Mouse (Mus musculus): ENCODE measurements around the gene Chfr. TPM values are rescaled to one million over a fixed set of nuclear protein-coding genes. Genes with fewer than 3 reads are reported as not detected.

Gene Chfr
- polyA plus RNA-seq, 1 experiment, result 100 TPM

DNA sequence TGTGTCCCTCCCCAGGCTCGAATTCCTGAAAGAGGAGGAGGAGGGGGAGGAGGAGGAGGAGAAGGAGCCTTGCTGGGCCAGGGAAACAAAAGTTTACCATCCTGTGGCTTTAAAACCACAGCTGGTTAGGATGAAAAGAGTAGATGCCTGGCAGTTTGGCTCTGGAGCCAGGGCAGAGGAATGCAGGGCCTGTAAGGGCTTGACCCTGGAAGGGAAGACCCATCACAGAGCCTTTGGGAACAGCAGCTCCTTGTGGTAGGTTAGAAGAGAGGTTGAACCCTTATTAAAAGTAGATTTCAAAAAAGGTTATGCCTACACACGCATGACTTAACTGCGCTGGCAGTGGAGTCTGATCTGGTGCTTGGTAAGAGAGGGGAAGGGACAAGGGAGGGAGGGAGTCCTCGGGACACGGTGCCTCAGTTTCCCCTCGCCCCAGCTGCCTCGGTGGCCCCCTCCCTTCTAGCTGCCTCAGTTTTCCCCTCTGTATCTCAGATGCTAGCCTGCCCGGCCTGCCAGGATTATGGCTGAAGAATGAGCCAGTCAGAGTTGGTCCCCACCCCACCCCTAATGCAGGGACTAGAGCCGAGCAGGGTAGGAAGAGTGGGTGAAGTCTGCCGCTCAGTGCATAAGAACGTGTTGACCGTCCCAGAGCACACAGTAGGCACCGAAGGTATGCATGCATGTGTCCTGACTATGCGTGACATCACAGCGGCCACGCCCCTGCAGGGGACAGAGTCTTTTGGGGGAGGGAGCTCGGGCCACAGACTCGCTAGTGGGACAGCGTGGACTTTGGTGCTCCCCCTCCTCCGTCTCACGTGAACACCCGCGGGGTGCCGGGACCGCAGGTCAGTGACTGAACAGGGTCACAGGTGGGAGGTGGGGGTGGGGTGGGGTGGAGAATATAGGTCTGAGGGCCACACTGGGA lies 35.7 kb upstream of the Chfr start, which contains the start of gene Plcxd1:
Gene Plcxd1 (plus strand): TSS at position 314 of the 925 bp plus-strand sequence.
- Histone ChIP-seq H3K4me3 (replicated peaks; ENCODE audit: insufficient read depth, low read depth, low read length) (no peak within 1 kb of the TSS), H3K27ac (ENCODE audit: insufficient read depth, low read length) (no peak within 1 kb of the TSS), H3K27me3 (ENCODE audit: control insufficient read depth, insufficient read depth, low read length) (no peaks in the 10 kb centered on the region), H3K4me1 (ENCODE audit: control insufficient read depth, insufficient read depth, low read length) (peaks cover 9% of the 10 kb centered on the region)
- WGBS, result 13% methylated on average over 25 of the region's 25 CpGs
- TF ChIP-seq POLR2A (IDR thresholded peaks at IDR 0.05; ENCODE audit: borderline replicate concordance, insufficient read depth, low read length) (no peak), CTCF (IDR thresholded peaks at IDR 0.05; ENCODE audit: borderline replicate concordance, insufficient read depth, low read depth, low read length) (no peak)
- DNase-seq, result peak in 1 of 2 experiments; percentile 27

DNA sequence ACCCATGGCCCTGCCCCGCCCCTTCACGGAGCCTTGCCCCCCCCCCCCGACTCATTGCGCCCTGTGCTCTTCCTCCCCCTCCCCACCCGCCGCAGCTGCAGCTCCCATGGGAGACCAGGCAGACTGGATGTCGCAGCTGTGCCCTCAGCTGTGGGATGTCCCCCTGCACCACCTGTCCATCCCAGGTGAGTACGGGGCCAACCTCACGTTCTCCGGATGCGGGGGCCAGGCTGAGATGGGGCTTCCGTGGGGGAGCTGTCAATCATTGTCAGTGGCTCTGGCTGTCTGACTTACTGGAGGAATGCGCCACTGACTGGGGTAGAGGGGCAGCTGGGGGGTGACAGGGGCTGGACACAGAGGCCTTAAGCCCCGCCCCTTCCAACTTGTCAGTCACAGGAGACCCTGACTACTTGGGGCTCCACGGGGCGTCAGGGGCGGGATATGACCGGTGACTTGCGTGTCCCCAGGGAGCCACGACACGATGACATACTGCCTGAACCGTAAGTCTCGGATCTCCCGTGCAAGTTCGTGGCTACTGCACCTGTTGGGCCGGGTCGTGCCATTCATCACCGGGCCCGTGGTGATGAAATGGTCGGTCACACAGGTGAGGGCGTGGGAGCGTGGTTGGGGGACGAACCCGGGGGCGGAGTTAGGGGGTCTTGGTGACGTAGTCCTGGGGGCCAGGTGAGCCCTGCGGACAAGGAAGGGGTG lies 34.6 kb upstream of the Chfr start:
- peaks cover 9% of the 10 kb centered on the region for H3K4me1 ChIP-seq (ENCODE audit: control insufficient read depth, insufficient read depth, low read length)
- H3K27me3 ChIP-seq (ENCODE audit: control insufficient read depth, insufficient read depth, low read length), result no peaks in the 10 kb centered on the region
- peak; percentile 40 to 45 for DNase-seq
- TF ChIP-seq POLR2A (IDR thresholded peaks at IDR 0.05; ENCODE audit: borderline replicate concordance, insufficient read depth, low read length), result no peak
- no peak for TF ChIP-seq CTCF (IDR thresholded peaks at IDR 0.05; ENCODE audit: borderline replicate concordance, insufficient read depth, low read depth, low read length)
- no peak overlapping the region for H3K27ac ChIP-seq (ENCODE audit: insufficient read depth, low read length)
- peak overlapping the region; percentile 51 for H3K4me3 ChIP-seq (replicated peaks; ENCODE audit: insufficient read depth, low read depth, low read length)
- 2% methylated on average over 33 of the region's 37 CpGs for WGBS

DNA sequence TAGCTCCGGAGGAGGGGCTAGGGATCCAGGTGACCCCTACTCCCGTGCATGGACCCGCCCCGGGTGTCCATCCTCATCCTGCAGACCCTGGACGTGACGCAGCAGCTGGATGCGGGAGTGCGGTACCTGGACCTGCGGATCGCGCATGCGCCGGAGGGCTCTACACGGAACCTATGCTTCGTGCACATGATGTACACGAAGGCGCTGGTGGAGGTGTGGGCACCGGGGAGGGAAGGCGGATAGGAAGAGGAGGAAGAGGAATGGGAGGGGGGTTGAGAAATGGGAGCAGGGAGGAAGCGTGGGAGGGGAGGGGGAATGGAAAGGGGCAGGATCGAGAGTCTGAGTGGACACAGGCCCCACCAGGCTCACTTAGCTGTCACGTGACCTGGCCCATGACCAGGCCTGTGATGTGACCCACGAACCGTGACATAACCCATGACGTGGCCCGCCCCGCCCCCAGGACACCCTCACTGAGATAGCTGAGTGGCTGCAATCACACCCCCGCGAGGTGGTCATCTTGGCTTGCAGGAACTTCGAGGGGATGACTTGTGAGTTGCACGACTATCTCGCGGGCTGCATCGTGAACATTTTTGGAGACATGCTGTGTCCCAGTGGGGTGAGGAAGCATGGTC lies 33.8 kb upstream of the Chfr start:
- Histone ChIP-seq H3K27me3 (ENCODE audit: control insufficient read depth, insufficient read depth, low read length) (no peaks in the 10 kb centered on the region), H3K4me1 (ENCODE audit: control insufficient read depth, insufficient read depth, low read length) (peaks cover 16% of the 10 kb centered on the region), H3K4me3 (replicated peaks; ENCODE audit: insufficient read depth, low read depth, low read length) (peak overlapping the region; percentile 51), H3K27ac (ENCODE audit: insufficient read depth, low read length) (no peak overlapping the region)
- peak; percentile 63 to 64 for DNase-seq
- 15% methylated on average over 34 of the region's 34 CpGs for WGBS
- TF ChIP-seq CTCF (IDR thresholded peaks at IDR 0.05; ENCODE audit: borderline replicate concordance, insufficient read depth, low read depth, low read length) (no peak), POLR2A (IDR thresholded peaks at IDR 0.05; ENCODE audit: borderline replicate concordance, insufficient read depth, low read length) (no peak)

DNA sequence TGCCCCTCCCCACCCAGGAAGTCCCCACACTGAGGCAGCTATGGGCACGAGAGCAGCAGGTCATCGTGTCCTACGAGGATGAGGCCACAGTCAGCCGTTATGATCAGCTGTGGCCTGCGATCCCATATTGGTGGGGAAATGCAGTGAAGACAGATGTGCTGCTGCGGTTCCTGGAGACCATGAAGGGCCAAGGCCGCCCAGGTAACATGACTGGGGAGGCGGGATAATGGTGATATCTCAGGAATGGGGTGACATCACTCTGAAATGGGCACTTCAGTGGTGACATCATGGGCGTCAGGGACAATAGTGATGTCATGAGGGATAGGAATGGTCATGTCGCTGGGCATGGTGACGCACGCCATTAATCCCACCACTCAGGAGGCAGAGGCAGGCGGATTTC lies 33.2 kb upstream of the Chfr start:
- no peaks in the 10 kb centered on the region for H3K27me3 ChIP-seq (ENCODE audit: control insufficient read depth, insufficient read depth, low read length)
- no peak overlapping the region for H3K27ac ChIP-seq (ENCODE audit: insufficient read depth, low read length)
- TF ChIP-seq POLR2A (IDR thresholded peaks at IDR 0.05; ENCODE audit: borderline replicate concordance, insufficient read depth, low read length), result no peak
- TF ChIP-seq CTCF (IDR thresholded peaks at IDR 0.05; ENCODE audit: borderline replicate concordance, insufficient read depth, low read depth, low read length), result no peak
- H3K4me1 ChIP-seq (ENCODE audit: control insufficient read depth, insufficient read depth, low read length), result peaks cover 16% of the 10 kb centered on the region
- peak in 1 of 2 experiments; percentile 22 for DNase-seq
- H3K4me3 ChIP-seq (replicated peaks; ENCODE audit: insufficient read depth, low read depth, low read length), result no peak overlapping the region
- 91% methylated on average over 13 of the region's 13 CpGs for WGBS

DNA sequence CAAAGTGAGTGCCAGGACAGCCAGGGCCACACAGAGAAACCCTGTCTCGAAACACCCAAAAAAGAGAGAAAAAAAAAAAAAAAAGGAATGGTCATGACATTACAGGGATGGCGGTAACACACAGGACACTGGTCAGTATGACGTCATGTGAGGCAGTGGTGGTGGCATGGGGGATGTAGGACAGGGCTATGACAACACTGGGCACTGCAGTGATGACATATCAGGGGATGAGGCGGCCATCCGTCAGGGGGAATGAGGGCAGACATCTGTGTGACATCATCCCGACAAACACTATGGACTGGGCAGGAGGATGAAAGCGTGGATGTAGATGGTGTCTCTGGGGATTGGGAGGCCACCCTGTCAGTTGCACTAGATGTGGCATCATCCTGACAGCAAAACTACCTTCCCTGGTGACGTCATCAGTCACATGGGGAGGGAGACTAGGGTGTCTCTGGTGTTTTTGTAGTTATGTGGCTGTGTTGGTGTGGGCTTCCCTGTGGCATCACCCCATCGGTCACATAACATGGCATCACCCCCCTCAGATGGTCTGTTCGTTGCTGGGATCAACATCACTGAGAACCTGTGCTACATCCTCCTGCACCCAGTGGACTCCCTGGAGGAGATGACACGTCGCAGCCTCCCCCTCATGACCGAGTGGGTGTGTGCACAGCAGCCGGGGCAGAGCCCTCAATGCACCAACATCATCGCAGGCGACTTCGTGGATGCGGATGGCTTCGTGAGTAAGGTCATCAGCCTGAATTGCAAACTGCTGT lies 32.6 kb upstream of the Chfr start:
- 93% methylated on average over 19 of the region's 19 CpGs for WGBS
- peak in 1 of 2 experiments; percentile 15 for DNase-seq

DNA sequence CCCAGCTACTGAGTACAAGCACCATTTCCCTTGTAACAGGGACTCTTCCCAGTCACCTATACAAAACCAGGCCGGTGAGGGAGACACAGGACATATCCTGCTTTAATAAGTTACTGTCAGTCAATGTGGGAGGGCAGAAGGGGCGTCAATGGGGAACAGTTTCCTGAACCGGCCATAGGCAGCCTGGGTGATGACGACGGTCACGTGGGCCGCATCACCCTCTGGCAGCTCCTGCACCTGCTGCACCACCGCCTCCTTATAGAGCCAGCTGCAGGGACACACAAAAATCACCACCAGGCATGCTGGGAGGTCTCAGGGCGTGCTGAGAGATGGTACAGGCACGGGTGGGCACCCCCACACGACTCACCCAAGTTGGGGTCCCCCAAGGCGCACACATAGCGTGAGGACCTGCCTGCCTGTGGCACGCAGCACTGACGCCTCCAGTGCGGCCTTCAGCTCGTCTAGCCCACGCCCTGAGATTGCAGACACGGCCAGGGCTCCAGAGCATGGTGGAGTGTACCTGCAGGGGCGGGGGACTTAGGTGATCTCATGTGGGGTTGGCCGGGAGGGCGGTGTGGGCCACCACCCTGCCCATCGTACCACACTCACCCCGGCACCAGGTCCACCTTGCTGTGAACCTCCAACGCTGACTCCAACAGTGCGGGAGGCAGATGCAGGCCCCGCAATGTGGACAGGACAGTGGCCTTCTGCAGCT lies 31.6 kb upstream of the Chfr start:
- H3K4me3 ChIP-seq (replicated peaks; ENCODE audit: insufficient read depth, low read depth, low read length), result no peak overlapping the region
- no peak for TF ChIP-seq POLR2A (IDR thresholded peaks at IDR 0.05; ENCODE audit: borderline replicate concordance, insufficient read depth, low read length)
- no peak for TF ChIP-seq CTCF (IDR thresholded peaks at IDR 0.05; ENCODE audit: borderline replicate concordance, insufficient read depth, low read depth, low read length)
- DNase-seq, result peak in 1 of 2 experiments; percentile 21
- no peak overlapping the region for H3K27ac ChIP-seq (ENCODE audit: insufficient read depth, low read length)
- no peaks in the 10 kb centered on the region for H3K27me3 ChIP-seq (ENCODE audit: control insufficient read depth, insufficient read depth, low read length)
- H3K4me1 ChIP-seq (ENCODE audit: control insufficient read depth, insufficient read depth, low read length), result peaks cover 16% of the 10 kb centered on the region
- WGBS, result 95% methylated on average over 27 of the region's 27 CpGs

More for the DNA sequence above, 32.6 kb upstream of the Chfr start:
- TF ChIP-seq POLR2A (IDR thresholded peaks at IDR 0.05; ENCODE audit: borderline replicate concordance, insufficient read depth, low read length), result no peak
- no peak for TF ChIP-seq CTCF (IDR thresholded peaks at IDR 0.05; ENCODE audit: borderline replicate concordance, insufficient read depth, low read depth, low read length)
- Histone ChIP-seq H3K27ac (ENCODE audit: insufficient read depth, low read length) (no peak overlapping the region), H3K4me3 (replicated peaks; ENCODE audit: insufficient read depth, low read depth, low read length) (no peak overlapping the region), H3K4me1 (ENCODE audit: control insufficient read depth, insufficient read depth, low read length) (peaks cover 16% of the 10 kb centered on the region), H3K27me3 (ENCODE audit: control insufficient read depth, insufficient read depth, low read length) (no peaks in the 10 kb centered on the region)
